ENCODE assay signal across 8 mouse cellular contexts in genomic region chr5:4104341-4105040, GRCm38 (mm10). TPM values are rescaled to one million over a fixed set of nuclear protein-coding genes. Genes with fewer than 3 reads are reported as not detected.
DNase-seq lines count a peak whose midpoint lies in the region; ATAC-seq and TF ChIP-seq lines count a peak whose summit lies in the region.

TSS of gene Cyp51 (minus strand) at chr5:4104746.

- H3K9ac ChIP-seq in heart, embryonic 12.5 days: peak within 1 kb of the TSS; percentile 88
- peak within 1 kb of the TSS; percentile 72 for H3K9ac ChIP-seq in kidney, postnatal 0 days (ENCODE audit: low read depth, low read length)
- H3K9ac ChIP-seq in liver, embryonic 11.5 days (ENCODE audit: low read depth, low read length): peak within 1 kb of the TSS; percentile 72
- H3K9ac ChIP-seq in stomach, embryonic 14.5 days (replicated peaks; ENCODE audit: low read depth, low read length): peak within 1 kb of the TSS; percentile 90

- TF ChIP-seq CTCF in C2C12 (IDR thresholded peaks at IDR 0.05; ENCODE audit: control insufficient read depth, insufficient read depth, insufficient read length): no peak
- no peak for TF ChIP-seq CTCF in brain, embryonic 14.5 days (IDR thresholded peaks at IDR 0.05; ENCODE audit: borderline replicate concordance, extremely low read depth, insufficient read depth, insufficient read length)
- 0 out of 2 replicates have a peak, but pooled peaks have one; percentile 2 for TF ChIP-seq CTCF in kidney, postnatal 0 days (IDR thresholded peaks at IDR 0.05; ENCODE audit: low read depth)

- WGBS in heart, embryonic 12.5 days: under 1% methylated on average over 59 of the region's 59 CpGs
- under 1% methylated on average over 59 of the region's 59 CpGs for WGBS in kidney, postnatal 0 days
- under 1% methylated on average over 59 of the region's 59 CpGs for WGBS in liver, embryonic 11.5 days
- WGBS in stomach, embryonic 14.5 days: under 1% methylated on average over 59 of the region's 59 CpGs

- peaks cover 21% of the 10 kb centered on the region for H3K79me3 ChIP-seq in C2C12 (ENCODE audit: low read depth)

- H3K36me3 ChIP-seq in C2C12 (ENCODE audit: control insufficient read depth, insufficient read depth): peaks cover 35% of the 10 kb centered on the region
- H3K36me3 ChIP-seq in erythroblast, embryonic 14.5 days (ENCODE audit: control insufficient read depth): peaks cover 21% of the 10 kb centered on the region
- H3K36me3 ChIP-seq in heart, embryonic 12.5 days: peaks cover 23% of the 10 kb centered on the region
- peaks cover 10% of the 10 kb centered on the region for H3K36me3 ChIP-seq in kidney, postnatal 0 days (ENCODE audit: insufficient read depth, low read length)
- peaks cover 20% of the 10 kb centered on the region for H3K36me3 ChIP-seq in liver, embryonic 11.5 days (ENCODE audit: control insufficient read depth, insufficient read depth, low read length)
- peaks cover 27% of the 10 kb centered on the region for H3K36me3 ChIP-seq in stomach, embryonic 14.5 days (ENCODE audit: control insufficient read depth, insufficient read depth, low read length)

- peak within 1 kb of the TSS; percentile 94 for H3K27ac ChIP-seq in heart, embryonic 12.5 days (ENCODE audit: poor library complexity, severe bottlenecking)
- H3K27ac ChIP-seq in kidney, postnatal 0 days: peak within 1 kb of the TSS; percentile 91
- H3K27ac ChIP-seq in liver, embryonic 11.5 days (ENCODE audit: low read depth, low read length): peak within 1 kb of the TSS; percentile 85
- peak within 1 kb of the TSS; percentile 86 for H3K27ac ChIP-seq in stomach, embryonic 14.5 days (ENCODE audit: low read length)

- peak; percentile 10; the same call in 1 of the 2 replicates for TF ChIP-seq POLR2A in brain, embryonic 14.5 days (IDR thresholded peaks at IDR 0.05; ENCODE audit: borderline replicate concordance, extremely low read depth, insufficient read depth, insufficient read length, poor library complexity, severe bottlenecking)

- no peaks in the 10 kb centered on the region for H3K27me3 ChIP-seq in C2C12 (ENCODE audit: control insufficient read depth, insufficient read depth, insufficient read length)
- H3K27me3 ChIP-seq in erythroblast, embryonic 14.5 days (ENCODE audit: control insufficient read depth): no peaks in the 10 kb centered on the region
- H3K27me3 ChIP-seq in heart, embryonic 12.5 days (replicated peaks): no peaks in the 10 kb centered on the region
- no peaks in the 10 kb centered on the region for H3K27me3 ChIP-seq in kidney, postnatal 0 days (ENCODE audit: insufficient read depth, low read length)
- H3K27me3 ChIP-seq in liver, embryonic 11.5 days (replicated peaks; ENCODE audit: control insufficient read depth, insufficient read depth, low read length): no peaks in the 10 kb centered on the region
- no peaks in the 10 kb centered on the region for H3K27me3 ChIP-seq in stomach, embryonic 14.5 days (ENCODE audit: control insufficient read depth, insufficient read depth, low read length)

- H3K4me1 ChIP-seq in erythroblast, embryonic 14.5 days (ENCODE audit: control insufficient read depth): peaks cover 28% of the 10 kb centered on the region
- H3K4me1 ChIP-seq in heart, embryonic 12.5 days (replicated peaks): peaks cover 7% of the 10 kb centered on the region
- H3K4me1 ChIP-seq in kidney, postnatal 0 days (replicated peaks; ENCODE audit: insufficient read depth, low read length): peaks cover 3% of the 10 kb centered on the region; the same call in 1 of the 2 replicates
- peaks cover 3% of the 10 kb centered on the region for H3K4me1 ChIP-seq in liver, embryonic 11.5 days (replicated peaks; ENCODE audit: control insufficient read depth, insufficient read depth, low read length)
- peaks cover 3% of the 10 kb centered on the region; the same call in 1 of the 2 replicates for H3K4me1 ChIP-seq in stomach, embryonic 14.5 days (ENCODE audit: control insufficient read depth, insufficient read depth, low read length)

- peak within 1 kb of the TSS; percentile 95 for H3K4me3 ChIP-seq in C2C12 (ENCODE audit: insufficient read depth, poor library complexity, severe bottlenecking)
- H3K4me3 ChIP-seq in erythroblast, embryonic 14.5 days (replicated peaks): peak within 1 kb of the TSS; percentile 78
- H3K4me3 ChIP-seq in heart, embryonic 12.5 days: peak within 1 kb of the TSS; percentile 88
- peak within 1 kb of the TSS; percentile 85 for H3K4me3 ChIP-seq in kidney, postnatal 0 days (replicated peaks; ENCODE audit: low read depth, low read length)
- H3K4me3 ChIP-seq in liver, embryonic 11.5 days (ENCODE audit: low read depth, low read length): peak within 1 kb of the TSS; percentile 86
- H3K4me3 ChIP-seq in stomach, embryonic 14.5 days (ENCODE audit: low read depth, low read length): peak within 1 kb of the TSS; percentile 96

- peak within 1 kb of the TSS; percentile 74 for H3ac ChIP-seq in C2C12 (ENCODE audit: control insufficient read depth, insufficient read length, low read depth)

- DNase-seq in brain, embryonic 14.5 days (ENCODE audit: low read depth): peak; percentile 98
- DNase-seq in kidney, postnatal 0 days (ENCODE audit: low spot score): peak; percentile 94
- peak; percentile 95 for DNase-seq in liver, embryonic 11.5 days (ENCODE audit: low spot score)
- peak; percentile 97 for DNase-seq in naive thymus-derived CD4-positive, alpha-beta T cell, adult 2 months (ENCODE audit: low read depth)

- peak; percentile 98 for ATAC-seq in heart, embryonic 12.5 days (ENCODE audit: insufficient number of reproducible peaks, low FRiP score)
- peak; percentile 97 for ATAC-seq in kidney, postnatal 0 days (replicated peaks; ENCODE audit: low FRiP score, low read depth)
- ATAC-seq in liver, embryonic 11.5 days (replicated peaks; ENCODE audit: low FRiP score): peak; percentile 98
- peak; percentile 97 for ATAC-seq in stomach, embryonic 14.5 days (ENCODE audit: insufficient number of reproducible peaks, insufficient read depth, low FRiP score, low read depth)

- peak within 1 kb of the TSS; percentile 89 for H3K4me2 ChIP-seq in heart, embryonic 12.5 days
- peak within 1 kb of the TSS; percentile 85 for H3K4me2 ChIP-seq in kidney, postnatal 0 days (ENCODE audit: low read length)
- H3K4me2 ChIP-seq in liver, embryonic 11.5 days: peak within 1 kb of the TSS; percentile 80
- peak within 1 kb of the TSS; percentile 77 for H3K4me2 ChIP-seq in stomach, embryonic 14.5 days (replicated peaks; ENCODE audit: low read depth, low read length)

- peaks cover 33% of the 10 kb centered on the region for H3K79me2 ChIP-seq in C2C12 (ENCODE audit: control insufficient read depth, insufficient read depth)

- no peaks in the 10 kb centered on the region for H3K9me3 ChIP-seq in erythroblast, embryonic 14.5 days (ENCODE audit: control insufficient read depth, low read length)
- peaks cover 3% of the 10 kb centered on the region; the same call in 1 of the 2 replicates for H3K9me3 ChIP-seq in heart, embryonic 12.5 days (replicated peaks)
- H3K9me3 ChIP-seq in kidney, postnatal 0 days (replicated peaks; ENCODE audit: low read length): no peaks in the 10 kb centered on the region
- no peaks in the 10 kb centered on the region; the same call in 1 of the 2 replicates for H3K9me3 ChIP-seq in liver, embryonic 11.5 days (ENCODE audit: control insufficient read depth, low read length)
- no peaks in the 10 kb centered on the region for H3K9me3 ChIP-seq in stomach, embryonic 14.5 days (ENCODE audit: control insufficient read depth, low read depth, low read length)

TF ChIP-seq in C2C12, 6 proteins besides CTCF, POLR2A, EP300 and RAD21:
- TF ChIP-seq MYOD1 (IDR thresholded peaks at IDR 0.05; ENCODE audit: control insufficient read depth, insufficient read length, low read depth) (no peak), MAX (IDR thresholded peaks at IDR 0.05) (peak; percentile 18)
TF ChIP-seq in C2C12: peak in this region for 1.

RNA-seq across cellular contexts. Expression of gene Cyp51, which starts in this region (rescaled TPM):
- 56.8 TPM for polyA plus RNA-seq in C2C12 (2012; fragmentation: generic; extraction: Trizol)
- 115 and 117 TPM in 2 replicates for polyA plus RNA-seq in brain, embryonic 14.5 days (2012; rRNA removed)
- polyA plus RNA-seq in erythroblast, embryonic 14.5 days (2012): 0.39 and 0.43 TPM in 2 replicates
- 47.5 and 50.8 TPM in 2 replicates for polyA plus RNA-seq in heart, embryonic 12.5 days (2016; fragmentation: Nextera tagmentation; extraction: Ambion mirVana)
- 51.5 and 57.5 TPM in 2 replicates for polyA plus RNA-seq in kidney, postnatal 0 days (2015; fragmentation: Nextera tagmentation; extraction: Ambion mirVana)
- 70.9 and 75.4 TPM in 2 replicates for polyA plus RNA-seq in liver, embryonic 11.5 days (2014; fragmentation: Nextera tagmentation; extraction: Ambion mirVana)
- 85.2 and 104 TPM in 2 replicates for polyA plus RNA-seq in stomach, embryonic 14.5 days (2014; fragmentation: Nextera tagmentation; extraction: Ambion mirVana)

Comparison
In these comparisons a context has a peak if more than half of its experiments do, and no peak if none do; other contexts are left out.
1. Peak in every context shown above with its lines: DNase-seq, ATAC-seq, H3K4me3 ChIP-seq and H3K27ac ChIP-seq.
2. RNA of gene Cyp51 (polyA plus RNA-seq): 115 to 117 TPM in brain, embryonic 14.5 days, 85.2 to 104 TPM in stomach, embryonic 14.5 days, 70.9 to 75.4 TPM in liver, embryonic 11.5 days, 56.8 TPM in C2C12 (single experiment), 51.5 to 57.5 TPM in kidney, postnatal 0 days and 47.5 to 50.8 TPM in heart, embryonic 12.5 days; 0.39 to 0.43 TPM in erythroblast, embryonic 14.5 days; every median in the first group is over 10 times any median in the second.